Mouse (Mus musculus): ENCODE results near the gene Dnm3.

DNA sequence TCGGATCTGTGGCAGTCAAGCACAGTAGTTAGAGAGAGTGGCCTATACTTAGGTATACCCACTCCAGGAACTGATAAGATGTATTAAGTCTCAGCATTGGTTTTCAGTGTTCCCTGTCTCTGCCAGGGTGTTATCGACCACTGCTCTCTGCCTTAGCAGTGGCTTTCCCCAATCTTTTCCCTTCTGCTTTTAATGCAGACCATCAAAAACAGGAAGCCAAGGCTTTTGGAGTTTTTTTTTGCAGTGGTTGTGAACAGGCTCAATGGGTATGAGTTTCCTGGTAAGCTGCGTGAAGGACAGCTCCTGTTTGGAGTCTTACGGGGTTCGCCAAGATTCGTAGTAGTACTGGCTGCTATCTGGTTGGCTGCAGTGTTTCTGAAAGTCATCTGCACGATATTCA, 485.4 kb downstream of the Dnm3 start:
- TF ChIP-seq E2F4 (IDR thresholded peaks at IDR 0.05; ENCODE audit: insufficient read depth) (no peak), CEBPB (IDR thresholded peaks at IDR 0.05; ENCODE audit: insufficient read depth, poor library complexity, severe bottlenecking) (no peak), TCF12 (IDR thresholded peaks at IDR 0.05; ENCODE audit: insufficient read depth, poor library complexity, severe bottlenecking) (no peak), MAX (IDR thresholded peaks at IDR 0.05; ENCODE audit: low read depth) (no peak), MYOG (IDR thresholded peaks at IDR 0.05; ENCODE audit: control insufficient read depth in 1 of 3, insufficient read depth in 1 of 3, insufficient read length in 2 of 3, low read depth in 2 of 3) (no peak), SRF (IDR thresholded peaks at IDR 0.05; ENCODE audit: control insufficient read depth, insufficient read length, low read depth) (no peak), POLR2A (IDR thresholded peaks at IDR 0.05; ENCODE audit: insufficient read length, low read depth) (no peak), POLR2AphosphoS2 (IDR thresholded peaks at IDR 0.05; ENCODE audit: insufficient read length, low read depth) (no peak), USF1 (IDR thresholded peaks at IDR 0.05; ENCODE audit: low read depth) (no peak)
